Mouse (Mus musculus) bone marrow macrophage, adult 2 months (primary cell): ENCODE measurements around the gene Qrich2.

Source experiments
- CTCF ChIP-seq: IDR thresholded peaks from 2 replicates; pipeline ENCODE4 v1.5.1; 2012; ENCODE audit warnings: low read depth, mild to moderate bottlenecking, low read length, moderate library complexity
- POLR2A ChIP-seq: IDR thresholded peaks from 2 replicates; pipeline ENCODE4 v1.6.1; 2012; ENCODE audit warnings: mild to moderate bottlenecking, low read depth, low read length, borderline replicate concordance

GRCm38 (mm10) chr11:116440408-116441068 is 25.5 kb downstream of the Qrich2 start:
- TF ChIP-seq POLR2A (no peak), CTCF (no peak)
